Mouse (Mus musculus): ENCODE results near the gene Hnf1a.

Gene Hnf1a

GRCm38 (mm10) chr5:114978888-114979249 lies 8.0 kb upstream of the Hnf1a start:
- DNase-seq = peak in 1 of 2 experiments; percentile 51

DNA sequence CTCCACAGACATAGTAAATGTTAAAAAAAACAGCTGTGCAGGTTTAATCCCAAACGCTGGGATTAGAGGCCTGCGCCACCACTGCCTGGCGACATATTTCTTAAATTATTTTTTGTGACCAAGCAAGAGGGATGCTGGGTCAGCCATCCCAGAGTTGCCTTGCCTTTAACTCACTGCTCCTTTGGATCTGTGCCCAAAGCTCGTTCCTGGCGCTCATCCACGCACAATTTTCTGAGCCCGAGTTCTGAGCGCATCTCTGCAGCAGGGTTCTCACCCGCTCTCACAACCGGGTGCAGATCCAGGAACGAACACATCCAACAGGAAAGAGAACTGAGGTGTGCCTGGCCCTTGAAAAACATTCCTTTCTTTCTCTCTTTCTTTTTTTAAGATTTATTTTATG lies 7.6 kb upstream of the Hnf1a start:
- DNase-seq = peak in 1 of 2 experiments; percentile 40

DNA sequence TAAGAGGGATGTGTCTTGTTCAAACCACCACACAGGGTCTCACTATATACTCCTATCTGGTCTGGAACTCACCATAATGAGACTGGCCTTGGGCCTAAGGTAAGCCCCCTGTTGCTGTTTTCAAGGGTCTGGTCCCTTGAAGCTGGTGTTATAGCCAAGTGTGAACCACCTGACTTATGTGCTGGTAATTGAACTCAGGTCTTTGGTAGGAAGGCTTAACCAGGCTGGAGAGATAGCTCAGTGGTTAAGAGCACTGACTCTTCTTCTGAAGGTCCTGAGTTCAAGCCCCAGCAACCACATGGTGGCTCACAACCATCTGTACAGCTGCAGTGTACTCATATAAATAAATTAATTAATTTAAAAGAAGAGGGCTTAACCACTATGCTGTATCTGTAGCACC lies 6.0 kb upstream of the Hnf1a start:
- DNase-seq = no peak

- peak in 1 of 2 experiments; percentile 48 for DNase-seq
Observed at GRCm38 (mm10) chr5:114973131-114973530, 2.2 kb upstream of the Hnf1a start.

DNA sequence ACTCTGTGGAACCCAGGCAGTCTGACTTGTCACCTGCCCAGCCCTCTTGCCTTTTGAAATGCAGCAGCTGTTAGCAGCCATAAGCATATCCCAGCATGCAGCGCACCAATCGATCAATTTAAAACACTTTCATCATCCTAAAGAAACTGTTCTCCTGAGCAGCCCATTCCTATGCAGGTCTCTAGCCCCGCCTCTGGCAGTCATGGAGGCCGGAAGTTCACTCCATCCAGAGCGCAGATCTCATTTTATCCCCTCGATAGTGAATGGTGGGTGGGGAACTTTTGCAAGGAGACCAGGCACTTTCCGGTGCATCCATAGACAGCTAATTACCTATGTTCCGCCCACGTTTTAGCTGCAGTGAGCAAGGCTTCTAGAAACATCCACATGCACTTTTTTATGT lies 1.3 kb upstream of the Hnf1a start:
- DNase-seq = no peak

DNA sequence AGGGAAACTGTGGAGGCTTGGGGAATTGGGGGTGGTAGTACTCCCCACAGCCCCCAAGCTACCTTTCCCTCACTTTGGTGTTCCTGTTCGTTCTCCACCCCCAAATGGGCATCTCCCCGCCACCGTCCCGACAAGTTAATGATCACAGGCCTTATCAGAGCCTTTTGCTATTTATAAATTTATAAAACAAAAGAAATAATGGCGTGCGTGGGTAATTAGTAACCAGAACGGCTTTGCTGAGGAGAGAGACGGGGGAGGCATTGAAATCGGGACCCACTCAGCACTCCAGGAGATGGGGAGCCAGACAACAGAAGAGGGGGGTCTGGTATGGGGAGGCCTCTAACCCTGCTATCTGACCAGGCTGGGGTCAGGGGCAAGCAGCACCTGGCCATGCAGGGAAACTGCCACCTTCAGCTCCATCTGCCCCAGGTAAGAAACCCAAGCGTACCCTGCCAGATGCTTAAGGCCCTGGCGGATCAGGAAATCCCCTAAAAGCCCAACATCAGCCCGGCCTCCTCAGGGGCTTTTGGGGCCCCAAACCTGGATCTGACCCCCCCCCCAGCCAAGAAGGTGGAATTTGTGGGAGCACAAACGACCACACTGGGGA lies 1.2 kb downstream of the Hnf1a start:
- no peak for DNase-seq

DNA sequence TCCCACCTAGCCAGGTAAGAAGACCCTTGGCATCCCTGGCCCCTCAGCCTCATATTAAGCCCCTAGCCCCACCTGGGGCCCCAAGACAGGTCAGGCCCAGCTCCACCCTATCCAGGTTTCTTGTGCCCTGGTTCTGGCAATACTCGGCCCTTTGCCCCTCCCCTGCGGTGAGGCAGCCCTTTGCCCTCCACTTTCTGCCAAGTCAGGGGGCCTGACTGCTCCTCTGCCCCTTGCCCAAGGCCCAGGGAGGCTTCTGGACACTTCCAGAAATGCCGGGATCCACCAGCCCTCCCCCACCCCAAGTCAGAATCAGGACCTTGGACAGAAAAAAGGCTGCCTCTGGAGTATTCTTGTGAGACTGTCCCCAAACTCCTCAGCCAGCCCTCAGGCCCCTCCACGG lies 1.8 kb downstream of the Hnf1a start:
- DNase-seq = peak; percentile 68 to 82

DNA sequence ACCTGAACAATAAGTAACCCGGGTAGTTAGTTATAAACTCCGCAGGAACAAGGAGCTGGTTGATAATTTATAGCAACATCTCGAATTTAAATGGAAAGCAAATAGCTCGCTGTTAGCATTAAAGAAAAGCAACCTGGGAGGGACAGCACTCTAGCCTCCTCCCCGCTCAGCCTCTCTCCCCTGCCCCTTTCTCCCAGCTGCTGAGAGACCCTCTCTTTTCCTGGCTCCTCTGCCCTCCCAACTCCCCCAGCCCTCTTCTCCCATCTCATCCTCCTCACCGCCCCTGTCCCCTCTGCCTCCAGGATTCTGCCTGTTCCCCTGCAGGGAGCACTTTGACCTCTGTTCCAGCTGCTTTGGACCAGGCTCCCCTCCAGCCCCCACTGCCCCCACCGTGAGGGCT lies 2.2 kb downstream of the Hnf1a start:
- peak; percentile 56 to 68 for DNase-seq

- DNase-seq = peak; percentile 42 to 62
Observed at GRCm38 (mm10) chr5:114967523-114968268, 3.2 kb downstream of the Hnf1a start.

GRCm38 (mm10) chr5:114964967-114965898 lies 5.7 kb downstream of the Hnf1a start:
- peak; percentile 56 to 70 for DNase-seq

DNA sequence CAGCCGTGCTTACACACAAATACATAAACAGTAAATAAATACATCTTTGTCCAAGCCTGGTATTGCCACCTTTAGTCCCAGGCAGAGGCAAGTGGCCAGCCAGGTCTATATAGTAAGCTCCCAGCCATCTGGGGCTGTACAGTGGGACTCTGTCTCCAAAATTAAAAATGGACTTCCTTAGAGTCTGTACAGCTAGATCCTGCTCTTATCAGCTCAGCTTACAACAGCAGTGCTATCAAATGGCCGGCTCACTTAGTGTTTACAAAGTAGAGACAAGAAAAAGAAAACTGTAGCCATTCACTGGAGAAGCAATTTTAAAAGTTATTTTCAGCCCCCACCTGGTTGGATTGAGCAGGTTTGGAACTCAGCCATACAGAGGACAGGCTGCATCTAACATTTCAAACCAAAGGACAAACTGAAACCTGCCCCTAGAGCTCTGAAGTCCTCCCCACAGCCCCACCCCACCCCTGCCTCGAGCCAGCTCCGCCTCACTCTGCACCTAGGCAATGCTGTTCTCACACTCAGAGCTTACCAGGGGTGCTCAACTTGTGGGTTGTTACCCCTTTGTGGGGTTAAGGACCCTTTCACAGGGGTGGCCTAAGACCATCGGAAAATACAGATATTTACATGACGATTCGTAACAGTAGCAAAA lies 6.5 kb downstream of the Hnf1a start:
- peak in 1 of 2 experiments; percentile 58 for DNase-seq

DNA sequence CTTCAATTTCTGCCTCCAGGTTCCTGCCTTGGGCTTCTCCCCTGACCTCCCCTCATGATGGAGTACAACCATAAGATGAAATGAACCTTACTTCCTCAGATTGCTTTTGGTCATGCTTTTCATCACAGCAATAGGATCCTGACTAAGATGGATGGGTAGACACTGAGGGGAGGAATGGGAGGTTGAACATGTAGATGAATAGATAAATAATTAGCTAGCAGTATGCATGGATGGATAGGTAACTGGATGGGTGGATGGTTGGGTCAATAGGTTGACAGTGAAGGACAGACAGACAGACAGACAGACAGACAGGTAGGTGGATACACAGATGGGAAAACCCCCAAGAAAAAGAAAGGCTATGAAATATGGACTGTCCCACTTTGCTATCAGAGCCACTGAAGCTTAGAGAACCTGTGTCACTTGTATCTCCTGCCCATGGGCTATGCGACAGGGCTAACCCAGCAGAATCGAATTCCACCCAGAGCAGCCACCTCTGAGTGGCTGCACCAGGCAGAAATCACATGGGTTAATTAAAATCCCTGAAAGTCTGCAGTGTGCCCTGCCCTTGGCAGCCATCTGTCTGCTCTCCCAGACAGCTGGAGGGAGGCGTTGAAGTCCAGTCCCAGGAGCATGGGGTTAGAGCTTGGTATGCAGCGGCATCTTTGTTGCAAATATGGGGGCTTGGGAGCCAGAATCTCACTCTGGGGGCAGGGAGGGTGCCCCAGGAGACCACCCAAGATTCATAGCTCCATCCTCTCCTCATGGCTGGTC lies 9.1 kb downstream of the Hnf1a start:
- DNase-seq = peak in 1 of 2 experiments; percentile 65

GRCm38 (mm10) chr5:114958069-114958468 lies 12.8 kb downstream of the Hnf1a start:
- DNase-seq = no peak

DNA sequence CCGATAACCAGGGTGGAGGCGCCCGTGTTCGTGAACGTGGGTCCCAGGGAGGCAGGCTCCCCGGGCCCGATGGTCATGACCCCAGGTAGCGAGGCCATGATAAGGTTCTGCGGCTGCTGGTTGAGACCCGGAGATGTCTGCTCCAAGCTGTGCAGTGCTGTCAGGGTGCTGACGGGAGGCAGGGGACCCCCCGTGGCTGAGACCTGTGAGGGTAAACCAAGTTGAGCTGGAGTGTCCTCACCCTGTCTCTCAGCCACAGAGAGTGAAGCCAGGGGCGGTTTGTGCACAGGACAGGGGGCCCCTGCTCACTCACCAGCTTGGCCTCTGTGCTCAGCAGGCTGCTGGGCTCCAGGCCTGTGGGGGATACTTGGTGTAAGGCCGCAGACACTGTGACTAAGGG lies 17.6 kb downstream of the Hnf1a start:
- no peak for DNase-seq

- DNase-seq = peak in 1 of 2 experiments; percentile 45
Observed at GRCm38 (mm10) chr5:114951279-114951880, 19.5 kb downstream of the Hnf1a start.

DNA sequence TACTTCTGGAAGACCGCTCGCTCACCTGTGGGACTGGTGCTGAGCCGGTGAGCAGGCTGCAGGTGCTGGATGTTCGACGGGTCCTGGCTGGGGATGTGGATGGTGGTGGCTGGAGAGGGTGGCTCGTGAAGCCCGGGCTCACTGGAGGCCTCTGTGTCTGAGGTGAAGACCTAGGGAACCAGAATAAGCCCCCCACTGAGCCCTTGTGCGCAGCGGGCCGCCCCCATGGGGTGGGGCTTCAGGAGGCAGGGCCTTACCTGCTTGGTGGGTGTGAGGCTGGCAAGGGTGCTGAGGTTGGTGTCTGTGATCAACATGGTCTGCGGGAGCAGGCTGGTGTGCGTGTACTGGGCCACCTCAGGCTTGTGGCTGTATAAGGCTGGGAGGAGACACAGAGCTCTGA lies 20.2 kb downstream of the Hnf1a start:
- DNase-seq = no peak

DNA sequence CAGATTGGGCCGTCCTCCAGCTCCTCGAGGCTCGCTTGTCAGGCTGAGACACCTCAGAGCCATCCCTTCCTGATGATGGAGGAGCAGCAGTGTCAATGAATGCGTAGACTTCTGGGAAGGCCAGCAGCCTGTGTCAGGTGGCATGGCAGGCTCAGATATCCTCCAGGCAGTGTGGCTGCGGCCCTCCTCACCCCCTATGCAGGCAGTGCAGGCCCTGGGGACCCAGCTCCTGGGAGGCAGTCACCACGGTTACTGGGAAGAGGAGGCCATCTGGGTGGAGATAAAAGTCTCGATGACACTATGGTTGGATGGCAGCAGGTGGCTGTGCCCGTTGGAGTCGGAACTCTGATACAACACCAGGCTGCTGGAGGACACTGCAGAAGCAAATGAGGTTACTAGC lies 21.1 kb downstream of the Hnf1a start:
- DNase-seq = no peak

GRCm38 (mm10) chr5:114949316-114949715 lies 21.6 kb downstream of the Hnf1a start:
- no peak for DNase-seq

DNA sequence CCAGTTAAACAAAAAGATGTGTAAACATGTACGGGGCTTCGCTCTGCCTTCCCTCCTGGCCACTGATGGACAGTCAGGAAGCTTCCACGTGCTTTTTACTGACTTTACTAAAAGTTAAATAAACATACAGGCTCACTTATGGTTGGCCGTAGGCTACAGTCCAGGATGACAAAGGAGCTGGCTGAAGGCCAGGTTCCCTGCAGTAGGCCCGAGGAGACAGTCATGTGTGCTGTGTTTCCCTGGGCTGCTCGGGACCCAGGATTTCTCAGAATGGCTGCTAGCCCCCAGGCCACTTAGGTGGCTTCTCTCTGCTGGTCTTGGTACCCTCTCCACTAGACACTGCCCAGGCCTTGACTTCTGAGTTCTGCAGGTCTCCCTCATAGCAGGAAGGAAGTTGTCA lies 22.0 kb downstream of the Hnf1a start:
- DNase-seq = peak; percentile 60 to 72

DNA sequence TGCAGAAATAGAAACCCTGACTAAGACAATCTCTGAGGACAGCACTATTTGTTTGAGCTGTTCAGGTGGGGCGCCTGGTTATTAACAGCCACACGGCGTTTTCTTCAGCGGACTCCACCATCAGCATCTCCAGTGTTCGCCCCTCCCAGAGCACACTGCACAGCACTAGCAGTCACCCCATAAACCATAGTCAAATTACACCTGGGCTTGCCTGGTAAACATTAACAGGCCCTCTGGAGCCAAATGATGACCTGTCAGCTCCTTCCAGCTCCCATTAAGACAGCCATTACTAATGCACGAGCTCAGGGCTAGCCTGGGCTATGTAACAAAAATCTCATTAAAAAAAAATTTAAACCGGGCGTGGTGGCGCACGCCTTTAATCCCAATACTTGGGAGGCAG lies 25.8 kb downstream of the Hnf1a start:
- DNase-seq = no peak

GRCm38 (mm10) chr5:114942766-114943130 lies 28.1 kb downstream of the Hnf1a start:
- no peak for DNase-seq
